Mouse (Mus musculus) CH12.LX (cell line): ENCODE data around the gene Gm5741. TPM values are rescaled to one million over a fixed set of nuclear protein-coding genes. Genes with fewer than 3 reads are reported as not detected.

Experiments used
- DNase-seq: peaks from one replicate; pipeline ENCODE4 v3.0.0-alpha.2; 2013; ENCODE audit errors: extremely low read depth
- H3K27ac ChIP-seq: 2 replicates; pipeline ENCODE4 v1.5.1; 2012; ENCODE audit warnings: low read depth, mild to moderate bottlenecking, control low read depth, moderate library complexity; ENCODE audit not compliant: insufficient read depth
- H3K27me3 ChIP-seq: replicated peaks from 2 replicates; pipeline ENCODE3; 2012; ENCODE audit warnings: inconsistent platforms
- H3K36me3 ChIP-seq, 2 experiments: replicated peaks in 1 of 2; 2 replicates each; pipeline versions ENCODE3 to v1.6.1; 2012; ENCODE audit warnings: inconsistent platforms in 1 of 2, low read length in 1 of 2, mild to moderate bottlenecking in 1 of 2, mixed read lengths in 1 of 2, moderate library complexity in 1 of 2; ENCODE audit not compliant: control insufficient read depth in 1 of 2, insufficient read depth in 1 of 2
- H3K4me1 ChIP-seq, 2 experiments: 2 replicates each; pipeline ENCODE4 v1.6.1; 2012; ENCODE audit warnings: inconsistent platforms in 1 of 2, moderate library complexity in 1 of 2; ENCODE audit not compliant: insufficient read depth in 2 of 2, control insufficient read depth in 1 of 2
- H3K4me2 ChIP-seq: 2 replicates; pipeline ENCODE4 v1.6.1; 2012; ENCODE audit warnings: low read depth, mild to moderate bottlenecking, control low read depth; ENCODE audit not compliant: poor library complexity, insufficient read depth, severe bottlenecking
- H3K4me3 ChIP-seq, 3 experiments: fragments of 150-350 bp in 1 of 3; sonication (generic) in 1 of 3; replicated peaks in 1 of 3; 2 replicates each; pipeline versions ENCODE3 to v1.5.1; 2011 to 2012; ENCODE audit warnings: low read depth in 2 of 3, low read length in 2 of 3, mild to moderate bottlenecking in 2 of 3, moderate library complexity in 2 of 3, control low read depth in 1 of 3, improper control_type of control experiment in 1 of 3, inconsistent platforms in 1 of 3, mixed read lengths in 1 of 3; ENCODE audit not compliant: poor library complexity in 1 of 3
- H3K79me2 ChIP-seq: replicated peaks from 2 replicates; pipeline ENCODE4 v1.6.1; 2012; ENCODE audit warnings: mild to moderate bottlenecking, moderate library complexity; ENCODE audit not compliant: control insufficient read depth, poor library complexity, insufficient read depth, severe bottlenecking; ENCODE audit errors: extremely low read depth
- H3K9ac ChIP-seq: 2 replicates; pipeline ENCODE4 v1.6.1; 2012; ENCODE audit warnings: low read depth, mild to moderate bottlenecking, control low read depth, moderate library complexity; ENCODE audit not compliant: insufficient read depth
- H3K9me3 ChIP-seq: replicated peaks from 2 replicates; pipeline ENCODE3; 2012; ENCODE audit warnings: low read length, inconsistent platforms, mixed read lengths
- BHLHE40 ChIP-seq: IDR thresholded peaks from 2 replicates; pipeline ENCODE4 v1.6.1; 2011; ENCODE audit warnings: mild to moderate bottlenecking, low read depth, low read length, improper control_type of control experiment
- GABPA ChIP-seq: IDR thresholded peaks from 2 replicates; pipeline ENCODE4 v1.6.1; 2012; ENCODE audit warnings: low read depth, low read length, improper control_type of control experiment, inconsistent platforms; ENCODE audit not compliant: insufficient replicate concordance
- JUN ChIP-seq: IDR thresholded peaks from 2 replicates; pipeline ENCODE4 v1.6.1; 2011; ENCODE audit warnings: low read depth, mild to moderate bottlenecking, low read length, improper control_type of control experiment, moderate library complexity; ENCODE audit not compliant: insufficient read depth
- NELFE ChIP-seq: IDR thresholded peaks from 2 replicates; pipeline ENCODE4 v1.6.1; 2011; ENCODE audit warnings: low read depth, low read length, improper control_type of control experiment
- POLR2A ChIP-seq: IDR thresholded peaks from 2 replicates; pipeline ENCODE4 v1.6.1; 2011; ENCODE audit warnings: low read depth, mild to moderate bottlenecking, improper control_type of control experiment, low read length
- RCOR1 ChIP-seq: conservative IDR thresholded peaks from 2 replicates; pipeline ENCODE4 v1.6.1; 2012; ENCODE audit warnings: low read depth, mild to moderate bottlenecking, inconsistent platforms, low read length, improper control_type of control experiment
- TBP ChIP-seq: conservative IDR thresholded peaks from 2 replicates; pipeline ENCODE4 v1.6.1; 2011; ENCODE audit warnings: low read depth, low read length, improper control_type of control experiment
- ZMIZ1 ChIP-seq: IDR thresholded peaks from 2 replicates; pipeline ENCODE4 v1.6.1; 2012; ENCODE audit warnings: low read depth, mild to moderate bottlenecking, inconsistent platforms, low read length, improper control_type of control experiment
- ZNF384 ChIP-seq: IDR thresholded peaks from 2 replicates; pipeline ENCODE4 v1.6.1; 2012; ENCODE audit warnings: low read depth, low read length, improper control_type of control experiment, inconsistent platforms
- dilution Hi-C: fragments of 300-500 bp; cut with MboI; formaldehyde crosslinking; loops from 2 replicates; pipeline ENCODE4 v1.14.3; 2020; ENCODE audit warnings: low sequenced_read_pairs; ENCODE audit not compliant: extremely low pct_unique_long_range_greater_than_20kb, extremely low pct_ligation_motif_present
- in situ Hi-C: fragments of 300-500 bp; cut with MboI; formaldehyde crosslinking; loops from 3 replicates; pipeline ENCODE4 v1.14.3; 2019; ENCODE audit warnings: low sequenced_read_pairs, low pct_ligation_motif_present, low pct_unique_long_range_greater_than_20kb, mixed read lengths
- polyA plus RNA-seq: library from polyadenylated mRNA; unstranded; fragments of >175 nt; gene quantifications from 2 replicates; pipeline ENCODE4 v1.2.1, GENCODE M21; 2012; ENCODE audit warnings: low read depth; ENCODE audit not compliant: insufficient read length
- total RNA-seq, 2 experiments: library from RNA; depleted of rRNA; stranded (reverse); fragments of 300-350 nt in 1 of 2; fragments of >200 nt in 1 of 2; gene quantifications; 2 replicates each; pipeline ENCODE4 v1.2.3; 2012 to 2014

Gm5741 gene
- total and polyA plus RNA-seq, 3 experiments, result 1.0 TPM; not detected in 2

GRCm38 (mm10) chr8:85115501-85115900 lies 47.7 kb upstream of the Gm5741 start:
- in situ Hi-C loops, result no loop called here
- no peak for TF ChIP-seq TBP
- TF ChIP-seq, all 38 proteins: peak for 0
- Histone ChIP-seq H3K9ac (no peak overlapping the region), H3K27ac (no peak overlapping the region), H3K4me2 (no peak overlapping the region), H3K79me2 (no peaks in the 10 kb centered on the region), H3K36me3 (peaks cover 3 to 10% of the 10 kb centered on the region in 2 experiments), H3K4me3 (no peak overlapping the region), H3K27me3 (no peaks in the 10 kb centered on the region), H3K4me1 (peaks cover 0 to 12% of the 10 kb centered on the region in 2 experiments; a peak in 2 of 4 replicates), H3K9me3 (no peaks in the 10 kb centered on the region)
- no peak for DNase-seq
- dilution Hi-C loops, result no loop called here

- Histone ChIP-seq H3K27me3 (no peaks in the 10 kb centered on the region), H3K79me2 (no peaks in the 10 kb centered on the region), H3K4me3 (no peak overlapping the region), H3K4me1 (peaks cover 0 to 6% of the 10 kb centered on the region in 2 experiments; a peak in 1 of 4 replicates), H3K9ac (no peak overlapping the region), H3K27ac (no peak overlapping the region), H3K36me3 (peaks cover 14 to 22% of the 10 kb centered on the region in 2 experiments), H3K4me2 (no peak overlapping the region), H3K9me3 (no peaks in the 10 kb centered on the region)
- no peak for DNase-seq
- dilution Hi-C loops (no loop called here), in situ Hi-C loops (no loop called here)
- TF ChIP-seq POLR2A, result no peak
- no peak for TF ChIP-seq JUN
- TF ChIP-seq GABPA, result no peak
- no peak for TF ChIP-seq BHLHE40
- no peak for TF ChIP-seq ZMIZ1
- no peak for TF ChIP-seq ZNF384
- TF ChIP-seq RCOR1, result no peak
These were observed 45.5 kb upstream of the Gm5741 start for GRCm38 (mm10) chr8:85113241-85113640.

- DNase-seq, result no peak
- peaks cover 35 to 44% of the 10 kb centered on the region in 2 experiments for H3K36me3 ChIP-seq
- dilution Hi-C loops, result no loop called here
These were observed 32.4 kb upstream of the Gm5741 start for GRCm38 (mm10) chr8:85100076-85100665.

More at GRCm38 (mm10) chr8:85100076-85100665, 32.4 kb upstream of the Gm5741 start:
- in situ Hi-C loops, result no loop called here
- H3K9me3 ChIP-seq, result peaks cover 2% of the 10 kb centered on the region
- no peak overlapping the region for H3K9ac ChIP-seq
- no peak overlapping the region for H3K4me2 ChIP-seq
- peak overlapping the region; percentile 32; the same call in 1 of the 2 replicates for H3K27ac ChIP-seq
- H3K79me2 ChIP-seq, result no peaks in the 10 kb centered on the region
- peaks cover 4 to 18% of the 10 kb centered on the region in 2 experiments for H3K4me1 ChIP-seq
- no peak overlapping the region for H3K4me3 ChIP-seq
- H3K27me3 ChIP-seq, result no peaks in the 10 kb centered on the region
- no peak for TF ChIP-seq NELFE
